Mouse (Mus musculus) MEL (cell line): Measurements from ENCODE around the gene St7l.

Experiments used
- CHD1 ChIP-seq: IDR thresholded peaks from 2 replicates; pipeline ENCODE4 v1.6.1; 2012; ENCODE audit warnings: low read depth, mild to moderate bottlenecking, inconsistent platforms, low read length, improper control_type of control experiment
- CTCF ChIP-seq, 3 experiments: IDR thresholded peaks in 2 of 3; conservative IDR thresholded peaks in 1 of 3; 2 replicates each; pipeline ENCODE4 v1.5.1; 2011 to 2012; ENCODE audit warnings: low read length in 3 of 3, low read depth in 2 of 3, mild to moderate bottlenecking in 2 of 3, improper control_type of control experiment in 1 of 3, inconsistent platforms in 1 of 3, mixed read lengths in 1 of 3, moderate library complexity in 1 of 3; ENCODE audit not compliant: control insufficient read depth in 1 of 3, insufficient read depth in 1 of 3, poor library complexity in 1 of 3, severe bottlenecking in 1 of 3
- EP300 ChIP-seq, 2 experiments: IDR thresholded peaks; 2 replicates each; pipeline ENCODE4 v1.6.1; 2011; ENCODE audit warnings: improper control_type of control experiment in 2 of 2, low read length in 2 of 2, low read depth in 1 of 2, mild to moderate bottlenecking in 1 of 2
- HCFC1 ChIP-seq: IDR thresholded peaks from 2 replicates; pipeline ENCODE4 v1.6.1; 2012; ENCODE audit warnings: low read depth, mild to moderate bottlenecking, inconsistent platforms, low read length, improper control_type of control experiment, moderate library complexity
- MAX ChIP-seq: IDR thresholded peaks from 2 replicates; pipeline ENCODE4 v1.6.1; 2011; ENCODE audit warnings: low read length, improper control_type of control experiment
- NRF1 ChIP-seq: IDR thresholded peaks from 2 replicates; pipeline ENCODE4 v1.6.1; 2014; ENCODE audit warnings: low read depth, mild to moderate bottlenecking, inconsistent platforms, low read length, improper control_type of control experiment, moderate library complexity; ENCODE audit not compliant: poor library complexity, insufficient read depth, severe bottlenecking
- POLR2A ChIP-seq, 2 experiments: IDR thresholded peaks; 2 replicates each; pipeline ENCODE4 v1.6.1; 2011 to 2012; ENCODE audit warnings: low read length in 2 of 2, mild to moderate bottlenecking in 2 of 2, control low read depth in 1 of 2, improper control_type of control experiment in 1 of 2, low read depth in 1 of 2, moderate library complexity in 1 of 2; ENCODE audit not compliant: control insufficient read depth in 1 of 2, insufficient read depth in 1 of 2, poor library complexity in 1 of 2
- POLR2AphosphoS2 ChIP-seq: IDR thresholded peaks from 2 replicates; pipeline ENCODE4 v1.6.1; 2011; ENCODE audit warnings: low read length, improper control_type of control experiment
- RAD21 ChIP-seq: IDR thresholded peaks from 2 replicates; pipeline ENCODE4 v1.6.1; 2011; ENCODE audit warnings: mild to moderate bottlenecking, low read depth, low read length, improper control_type of control experiment
- RCOR1 ChIP-seq: IDR thresholded peaks from 2 replicates; pipeline ENCODE4 v1.6.1; 2012; ENCODE audit warnings: low read depth, mild to moderate bottlenecking, inconsistent platforms, low read length, improper control_type of control experiment
- SMC3 ChIP-seq: IDR thresholded peaks from 2 replicates; pipeline ENCODE4 v1.6.1; 2011; ENCODE audit warnings: low read depth, low read length, improper control_type of control experiment
- TBP ChIP-seq: IDR thresholded peaks from 2 replicates; pipeline ENCODE4 v1.8.0; 2011; ENCODE audit warnings: low read depth, low read length, improper control_type of control experiment
- ZKSCAN1 ChIP-seq: IDR thresholded peaks from 2 replicates; pipeline ENCODE4 v1.6.1; 2012; ENCODE audit warnings: low read depth, mild to moderate bottlenecking, inconsistent platforms, low read length, improper control_type of control experiment, moderate library complexity
- ZMIZ1 ChIP-seq: IDR thresholded peaks from 2 replicates; pipeline ENCODE4 v1.6.1; 2012; ENCODE audit warnings: low read depth, mild to moderate bottlenecking, inconsistent platforms, low read length, improper control_type of control experiment, moderate library complexity

- TF ChIP-seq POLR2A (IDR thresholded peaks at IDR 0.05; ENCODE audit: control insufficient read depth in 1 of 2, insufficient read depth in 1 of 2, low read depth in 1 of 2, low read length in 2 of 2, poor library complexity in 1 of 2) (no peak), EP300 (IDR thresholded peaks at IDR 0.05; ENCODE audit: low read depth in 1 of 2, low read length in 2 of 2) (no peak), CTCF (IDR thresholded peaks at IDR 0.05 in 2 of 3, conservative IDR thresholded peaks at IDR 0.05 in 1 of 3; ENCODE audit: control insufficient read depth in 1 of 3, insufficient read depth in 1 of 3, low read depth in 2 of 3, low read length in 3 of 3, poor library complexity in 1 of 3, severe bottlenecking in 1 of 3) (no peak), POLR2AphosphoS2 (no peak), RAD21 (no peak), RCOR1 (no peak), NRF1 (no peak), HCFC1 (no peak), ZKSCAN1 (no peak), CHD1 (no peak), SMC3 (no peak), MAX (no peak), TBP (no peak), ZMIZ1 (no peak)
Observed at GRCm38 (mm10) chr3:104906007-104906406, 42.2 kb downstream of the St7l start.
